Mouse (Mus musculus) intestine, embryonic 16.5 days (tissue): Measurements from ENCODE around the gene Heatr5a. TPM values are rescaled to one million over a fixed set of nuclear protein-coding genes. Genes with fewer than 3 reads are reported as not detected.

ENCODE experiments used
- ATAC-seq: fragments of 200-750 bp; cut with Nextera tagmentation; 2 replicates; pipeline ENCODE4 v1.8.0; 2017; ENCODE audit warnings: moderate TSS enrichment, moderate library complexity
- H3K27ac ChIP-seq: fragments of 300-500 bp; sonication (generic); 2 replicates; pipeline ENCODE4 v1.5.1; 2014; ENCODE audit warnings: mild to moderate bottlenecking, low read length
- H3K27me3 ChIP-seq: fragments of 300-500 bp; sonication (generic); replicated peaks from 2 replicates; pipeline ENCODE4 v1.6.1; 2014; ENCODE audit warnings: low read length, control low read depth, mixed read lengths; ENCODE audit not compliant: control insufficient read depth, insufficient read depth
- H3K36me3 ChIP-seq: fragments of 300-500 bp; sonication (generic); 2 replicates; pipeline ENCODE4 v1.6.1; 2014; ENCODE audit warnings: low read length, control low read depth; ENCODE audit not compliant: control insufficient read depth, insufficient read depth
- H3K4me1 ChIP-seq: fragments of 300-500 bp; sonication (generic); 2 replicates; pipeline ENCODE4 v1.6.1; 2014; ENCODE audit warnings: low read length, control low read depth, mixed read lengths; ENCODE audit not compliant: control insufficient read depth, insufficient read depth
- H3K4me2 ChIP-seq: fragments of 300-500 bp; sonication (generic); 2 replicates; pipeline ENCODE4 v1.6.1; 2014; ENCODE audit warnings: low read depth, low read length, control low read depth
- H3K4me3 ChIP-seq: fragments of 300-500 bp; sonication (generic); 2 replicates; pipeline ENCODE4 v1.5.1; 2014; ENCODE audit warnings: mild to moderate bottlenecking, low read length
- H3K9ac ChIP-seq: fragments of 300-500 bp; sonication (generic); 2 replicates; pipeline ENCODE4 v1.6.1; 2014; ENCODE audit warnings: low read depth, low read length
- H3K9me3 ChIP-seq: fragments of 300-500 bp; sonication (generic); 2 replicates; pipeline ENCODE4 v1.6.1; 2016; ENCODE audit warnings: low read length, control low read depth; ENCODE audit not compliant: control insufficient read depth
- WGBS: fragments of 180-500 bp; shearing (Covaris S2); extraction: QIAGEN DNeasy Blood & Tissue Kit; methylation state at CpG from one replicate; pipeline ENCODE4 v1.1.7; 2014; 5-methylcytosine and 5-hydroxymethylcytosine counted together
- polyA plus RNA-seq: library from polyadenylated mRNA; unstranded; fragments of >200 nt; fragmentation: Nextera tagmentation; extraction: Ambion mirVana; gene quantifications from 2 replicates; pipeline ENCODE4 v1.2.1, GENCODE M21; 2015

Heatr5a gene
- polyA plus RNA-seq, 1 experiment from 2014 or later: 7.7 TPM

DNA sequence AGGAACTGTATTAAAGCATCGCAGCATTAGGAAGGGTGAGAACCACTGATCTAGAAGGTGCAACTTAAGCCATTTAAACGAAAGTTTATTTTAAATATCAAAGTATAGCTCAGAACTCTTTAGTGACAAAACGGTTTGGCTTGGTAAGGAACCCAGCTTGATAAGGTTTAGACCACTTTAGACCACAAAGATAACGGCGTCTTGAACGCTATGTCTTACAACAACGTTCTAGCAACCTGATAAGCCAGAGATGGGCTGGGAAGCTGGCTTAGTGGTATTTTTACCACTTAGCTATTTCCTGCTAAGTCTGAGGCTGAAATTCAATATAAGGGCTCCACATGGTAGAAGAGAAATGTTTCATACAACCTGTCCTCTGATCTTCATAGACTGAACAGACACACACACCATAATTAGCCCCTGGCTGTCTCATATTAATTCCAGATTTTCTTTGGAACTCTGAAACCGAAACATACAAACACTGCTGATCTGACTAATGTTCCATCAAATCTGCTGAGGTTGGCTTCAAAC lies 114.3 kb downstream of the Heatr5a start:
- no peak overlapping the region for H3K4me3 ChIP-seq
- no peak overlapping the region for H3K4me2 ChIP-seq
- H3K27me3 ChIP-seq: no peaks in the 10 kb centered on the region
- H3K36me3 ChIP-seq: no peaks in the 10 kb centered on the region
- no peak overlapping the region for H3K9ac ChIP-seq
- no peak for ATAC-seq
- no peaks in the 10 kb centered on the region for H3K4me1 ChIP-seq
- no peaks in the 10 kb centered on the region for H3K9me3 ChIP-seq
- WGBS: 85% methylated on average over 8 of the region's 8 CpGs
- no peak overlapping the region for H3K27ac ChIP-seq

- no peaks in the 10 kb centered on the region for H3K4me1 ChIP-seq
- H3K9me3 ChIP-seq: no peaks in the 10 kb centered on the region
- no peaks in the 10 kb centered on the region for H3K36me3 ChIP-seq
- no peak overlapping the region for H3K27ac ChIP-seq
- no peaks in the 10 kb centered on the region for H3K27me3 ChIP-seq
- no peak overlapping the region for H3K4me3 ChIP-seq
- H3K4me2 ChIP-seq: no peak overlapping the region
- no peak for ATAC-seq
- WGBS: 92% methylated on average over 2 of the region's 2 CpGs
- H3K9ac ChIP-seq: no peak overlapping the region
Measured at GRCm38 (mm10) chr12:51855872-51856271, 115.2 kb downstream of the Heatr5a start.

DNA sequence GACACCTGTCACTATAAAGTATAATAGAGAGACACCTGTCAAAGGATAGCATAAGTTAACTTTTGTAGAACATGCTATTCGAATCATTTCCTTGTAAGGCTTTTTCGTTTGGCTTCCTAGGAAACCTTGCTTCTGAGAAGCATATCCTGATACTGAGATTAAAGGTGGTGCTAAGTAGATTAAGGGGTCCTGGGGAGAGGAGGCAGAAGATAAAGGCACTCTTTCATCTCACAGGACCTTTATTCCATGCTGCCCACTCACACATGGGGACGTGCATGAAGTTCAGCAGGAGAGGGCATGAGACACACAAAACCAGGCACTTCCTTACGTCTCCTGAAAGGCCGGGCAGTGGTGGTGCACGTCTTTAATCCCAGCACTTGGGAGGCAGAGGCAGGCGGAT lies 115.7 kb downstream of the Heatr5a start:
- ATAC-seq: no peak
- no peak overlapping the region for H3K4me2 ChIP-seq
- no peaks in the 10 kb centered on the region for H3K9me3 ChIP-seq
- H3K27ac ChIP-seq: no peak overlapping the region
- no peaks in the 10 kb centered on the region for H3K27me3 ChIP-seq
- H3K4me3 ChIP-seq: no peak overlapping the region
- H3K4me1 ChIP-seq: no peaks in the 10 kb centered on the region
- no peaks in the 10 kb centered on the region for H3K36me3 ChIP-seq
- no peak overlapping the region for H3K9ac ChIP-seq
- WGBS: 80% methylated on average over 7 of the region's 7 CpGs

- no peak overlapping the region for H3K27ac ChIP-seq
- peak; percentile 52; the same call in 1 of the 2 replicates for ATAC-seq
- H3K9ac ChIP-seq: no peak overlapping the region
- H3K4me2 ChIP-seq: no peak overlapping the region
- WGBS: 74% methylated on average over 4 of the region's 4 CpGs
- H3K4me1 ChIP-seq: no peaks in the 10 kb centered on the region
- no peaks in the 10 kb centered on the region for H3K36me3 ChIP-seq
- no peak overlapping the region for H3K4me3 ChIP-seq
- H3K27me3 ChIP-seq: no peaks in the 10 kb centered on the region
- H3K9me3 ChIP-seq: no peaks in the 10 kb centered on the region
Measured at GRCm38 (mm10) chr12:51851617-51852016, 119.5 kb downstream of the Heatr5a start.

- 90% methylated on average over 3 of the region's 3 CpGs for WGBS
Measured at GRCm38 (mm10) chr12:51851155-51851554, 120.0 kb downstream of the Heatr5a start.

GRCm38 (mm10) chr12:51850339-51850738 lies 120.8 kb downstream of the Heatr5a start:
- WGBS: 83% methylated on average over 4 of the region's 4 CpGs

More at GRCm38 (mm10) chr12:51851155-51851554, 120.0 kb downstream of the Heatr5a start:
- Histone ChIP-seq H3K27ac (no peak overlapping the region), H3K4me1 (no peaks in the 10 kb centered on the region), H3K27me3 (no peaks in the 10 kb centered on the region), H3K4me2 (no peak overlapping the region), H3K4me3 (no peak overlapping the region), H3K9ac (no peak overlapping the region), H3K9me3 (no peaks in the 10 kb centered on the region), H3K36me3 (no peaks in the 10 kb centered on the region)
- no peak for ATAC-seq

GRCm38 (mm10) chr12:51849902-51850301 lies 121.2 kb downstream of the Heatr5a start:
- ATAC-seq: no peak
- H3K4me2 ChIP-seq: no peak overlapping the region
- H3K27ac ChIP-seq: no peak overlapping the region
- H3K36me3 ChIP-seq: no peaks in the 10 kb centered on the region
- 82% methylated on average over 2 of the region's 2 CpGs for WGBS
- no peak overlapping the region for H3K4me3 ChIP-seq
- H3K4me1 ChIP-seq: no peaks in the 10 kb centered on the region
- H3K9me3 ChIP-seq: no peaks in the 10 kb centered on the region
- no peak overlapping the region for H3K9ac ChIP-seq
- no peaks in the 10 kb centered on the region for H3K27me3 ChIP-seq

More at GRCm38 (mm10) chr12:51850339-51850738, 120.8 kb downstream of the Heatr5a start:
- H3K9ac ChIP-seq: no peak overlapping the region
- no peaks in the 10 kb centered on the region for H3K36me3 ChIP-seq
- H3K27me3 ChIP-seq: no peaks in the 10 kb centered on the region
- no peak overlapping the region for H3K27ac ChIP-seq
- ATAC-seq: no peak
- H3K9me3 ChIP-seq: no peaks in the 10 kb centered on the region
- H3K4me2 ChIP-seq: no peak overlapping the region
- H3K4me3 ChIP-seq: no peak overlapping the region
- no peaks in the 10 kb centered on the region for H3K4me1 ChIP-seq

- Histone ChIP-seq H3K4me3 (no peak overlapping the region), H3K9me3 (no peaks in the 10 kb centered on the region), H3K4me1 (peaks cover 5% of the 10 kb centered on the region), H3K27ac (no peak overlapping the region), H3K36me3 (no peaks in the 10 kb centered on the region), H3K27me3 (no peaks in the 10 kb centered on the region), H3K9ac (no peak overlapping the region), H3K4me2 (no peak overlapping the region)
- no peak for ATAC-seq
- 82% methylated on average over 9 of the region's 9 CpGs for WGBS
Measured at GRCm38 (mm10) chr12:51847953-51848680, 123.0 kb downstream of the Heatr5a start.

DNA sequence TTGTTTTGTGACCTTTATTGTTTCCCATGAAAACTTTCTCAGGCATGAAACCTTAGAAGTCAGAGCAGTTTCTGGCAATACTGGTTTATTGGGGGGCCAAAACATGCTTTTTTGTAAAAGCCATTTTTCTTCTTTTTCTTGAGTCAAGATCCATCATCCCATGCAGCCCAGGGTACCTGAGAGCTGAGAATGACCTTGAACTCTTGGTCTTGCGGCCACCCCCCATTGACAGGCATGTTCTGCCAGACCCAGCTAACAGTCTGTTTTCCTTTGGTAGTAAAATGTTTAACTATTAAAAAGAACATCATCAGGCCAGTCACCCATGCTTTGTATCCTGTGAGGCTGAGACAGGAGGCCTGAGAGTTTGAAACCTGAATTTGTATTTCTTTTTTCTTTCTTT lies 125.9 kb downstream of the Heatr5a start:
- ATAC-seq: peak; percentile 21; the same call in 1 of the 2 replicates
- H3K36me3 ChIP-seq: no peaks in the 10 kb centered on the region
- H3K9ac ChIP-seq: no peak overlapping the region
- 12% methylated on average over 1 of the region's 1 CpGs for WGBS
- no peaks in the 10 kb centered on the region for H3K9me3 ChIP-seq
- no peak overlapping the region for H3K4me3 ChIP-seq
- H3K4me2 ChIP-seq: no peak overlapping the region
- H3K4me1 ChIP-seq: peaks cover 5% of the 10 kb centered on the region
- no peaks in the 10 kb centered on the region for H3K27me3 ChIP-seq
- no peak overlapping the region for H3K27ac ChIP-seq
